Mouse (Mus musculus) adrenal gland, postnatal 36 days (tissue): ENCODE data around the gene Pcyt1a. TPM values are rescaled to one million over a fixed set of nuclear protein-coding genes. Genes with fewer than 3 reads are reported as not detected.
A peak's percentile ranks its signal among the peaks of the same experiment; 100 is the strongest.

ENCODE experiments used
- DNase-seq, 2 experiments: peaks; one replicate each; pipeline ENCODE4 v3.0.0; 2021; ENCODE audit warnings: mixed read lengths in 1 of 2
- long read RNA-seq, 2 experiments: library from polyadenylated mRNA; stranded (forward); transcript quantifications; one replicate each; pipeline ENCODE4 v2.0.0; 2021; ENCODE audit warnings: borderline sequencing depth in 2 of 2
- total RNA-seq, 2 experiments: library from RNA; stranded (reverse); gene quantifications; 2 replicates each; pipeline ENCODE4 v1.2.3; 2021

Gene Pcyt1a
- total RNA-seq, result 100 to 1,000 TPM in 1 of 2 experiments, 10 to 100 TPM in 1; 86.1 to 103 TPM
- long read RNA-seq, experiment 1, full-length matches to known transcripts, result 15 of 39 reads
- long read RNA-seq, experiment 1, partial matches to known transcripts, result 3 of 39 reads
- long read RNA-seq, experiment 1, other reads (novel, unspliced or antisense), result 21 of 39 reads
- long read RNA-seq, experiment 2, full-length matches to known transcripts, result 2 of 9 reads
- long read RNA-seq, experiment 2, partial matches to known transcripts, result 1 of 9 reads
- long read RNA-seq, experiment 2, other reads (novel, unspliced or antisense), result 6 of 9 reads

DNA sequence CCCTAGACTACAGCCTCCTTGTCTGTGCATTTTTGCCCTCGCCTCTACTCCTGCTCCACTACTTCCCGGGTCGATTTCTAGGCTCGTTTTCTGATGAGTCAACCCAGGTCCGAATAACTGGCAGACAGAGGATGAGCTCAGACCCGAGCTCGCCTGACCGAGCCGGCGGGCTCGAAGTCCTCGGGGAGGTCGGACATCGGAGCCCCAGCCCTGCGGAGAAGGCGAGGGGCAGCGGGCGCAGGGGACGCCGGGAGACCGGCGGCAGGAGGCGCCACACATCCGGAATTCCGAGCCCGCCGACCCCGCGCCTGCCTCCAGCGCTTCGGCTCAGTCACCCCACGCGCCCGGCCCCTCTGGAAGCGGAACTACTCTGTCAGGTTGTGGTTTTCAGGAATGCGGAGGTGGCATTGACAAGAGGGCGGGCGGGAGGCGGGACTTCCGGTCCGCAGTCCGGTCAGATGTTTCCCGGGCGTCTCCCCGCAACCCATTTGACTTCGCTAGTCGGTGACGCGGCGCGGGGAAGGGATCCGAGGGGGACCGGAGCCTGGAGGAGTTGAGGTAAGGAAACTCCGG lies at the start of gene Pcyt1a:
Pcyt1a (plus strand) TSS at position 448 of the 573 bp plus-strand sequence.
- peak; percentile 91 to 93 for DNase-seq

GRCm38 (mm10) chr16:32382901-32383300 lies 47.8 kb upstream of the Pcyt1a start:
- DNase-seq, result no peak

DNA sequence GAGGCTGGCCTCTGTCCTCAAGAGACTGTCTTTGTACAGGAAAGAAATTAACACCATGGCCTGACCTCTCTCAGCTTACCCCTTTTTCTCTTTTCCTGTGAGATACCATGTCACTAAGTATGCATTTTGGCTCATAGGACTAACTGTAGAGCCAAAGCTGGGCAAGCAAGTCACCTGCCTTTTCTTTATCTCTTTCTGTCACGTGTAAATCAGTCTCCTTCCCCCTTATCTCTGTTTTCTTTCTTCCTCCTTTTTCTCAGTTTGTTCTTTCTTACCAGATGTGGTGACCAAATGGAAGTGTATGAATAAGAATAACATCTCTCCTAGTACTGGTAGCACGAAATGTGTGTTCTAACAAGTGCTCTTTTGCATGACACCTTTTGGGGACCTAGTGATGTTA lies 45.8 kb upstream of the Pcyt1a start:
- DNase-seq, result no peak

- DNase-seq, result no peak
Observed at GRCm38 (mm10) chr16:32386826-32387225, 43.9 kb upstream of the Pcyt1a start.

- no peak for DNase-seq
Observed at GRCm38 (mm10) chr16:32389049-32389448, 41.7 kb upstream of the Pcyt1a start.

DNA sequence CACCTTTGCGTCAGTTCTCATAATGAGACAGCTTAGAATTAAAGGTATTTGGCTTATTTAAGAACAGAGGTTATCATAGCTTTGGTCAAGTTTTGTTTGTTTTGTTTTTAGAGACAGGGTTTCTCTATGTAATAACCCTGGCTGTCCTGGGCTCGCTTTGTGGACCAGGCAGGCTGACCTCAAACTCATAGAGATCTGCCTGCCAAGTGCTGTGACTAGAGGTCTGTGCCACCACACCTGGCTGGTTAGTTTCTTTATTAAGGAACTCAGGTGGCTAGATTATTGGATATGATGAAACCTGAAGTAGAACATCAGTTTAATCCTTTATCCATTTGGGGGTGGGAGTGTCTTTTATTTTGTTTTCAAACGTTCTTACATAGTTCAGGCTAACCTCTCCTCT lies 40.9 kb upstream of the Pcyt1a start:
- no peak for DNase-seq

- DNase-seq, result no peak
Observed at GRCm38 (mm10) chr16:32390882-32391281, 39.8 kb upstream of the Pcyt1a start.

DNA sequence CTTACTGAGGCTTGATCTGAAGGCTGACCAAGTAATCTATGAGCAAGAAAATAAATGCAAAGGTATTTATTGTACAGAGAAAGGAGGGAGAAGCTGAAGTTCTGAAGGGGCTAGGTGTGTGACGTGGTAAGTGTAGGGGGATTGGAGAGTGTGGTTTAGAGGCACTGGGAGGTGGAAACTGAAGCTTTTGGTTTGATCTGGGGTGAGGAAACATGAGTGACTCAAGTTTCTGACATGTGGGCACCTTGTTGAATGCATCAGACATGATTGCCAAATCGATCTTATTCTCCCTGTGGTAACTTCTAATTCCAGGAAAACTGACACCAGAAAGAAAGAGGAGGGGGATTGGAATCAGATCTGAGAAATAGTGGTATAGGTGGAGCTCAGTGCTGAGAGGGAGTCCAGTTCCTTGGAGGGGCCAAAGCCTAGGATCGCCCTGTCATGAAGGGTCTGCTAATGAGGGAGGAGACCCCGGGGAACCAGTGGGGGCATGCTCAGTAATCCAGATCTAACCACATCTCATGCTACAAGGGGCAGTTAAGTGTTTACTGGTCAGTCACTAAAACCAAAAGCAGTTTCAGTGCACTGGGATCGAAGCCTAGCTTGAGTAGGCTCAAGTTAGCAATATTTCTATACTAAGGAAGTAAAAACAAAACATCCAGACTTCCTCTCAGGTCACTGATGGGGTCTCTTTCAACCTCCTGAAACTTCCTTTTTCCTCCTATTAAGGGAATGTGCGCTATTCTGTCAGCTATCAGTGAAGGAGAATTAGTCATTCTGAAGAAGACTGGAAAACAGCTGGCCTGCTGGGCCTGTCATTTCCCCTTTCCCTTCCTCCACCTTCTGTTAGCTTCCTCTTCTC lies 34.8 kb upstream of the Pcyt1a start:
- DNase-seq, result no peak

GRCm38 (mm10) chr16:32396541-32396835 lies 34.2 kb upstream of the Pcyt1a start:
- DNase-seq, result no peak

- peak; percentile 9 to 16 for DNase-seq
Observed at GRCm38 (mm10) chr16:32398206-32398605, 32.5 kb upstream of the Pcyt1a start.

DNA sequence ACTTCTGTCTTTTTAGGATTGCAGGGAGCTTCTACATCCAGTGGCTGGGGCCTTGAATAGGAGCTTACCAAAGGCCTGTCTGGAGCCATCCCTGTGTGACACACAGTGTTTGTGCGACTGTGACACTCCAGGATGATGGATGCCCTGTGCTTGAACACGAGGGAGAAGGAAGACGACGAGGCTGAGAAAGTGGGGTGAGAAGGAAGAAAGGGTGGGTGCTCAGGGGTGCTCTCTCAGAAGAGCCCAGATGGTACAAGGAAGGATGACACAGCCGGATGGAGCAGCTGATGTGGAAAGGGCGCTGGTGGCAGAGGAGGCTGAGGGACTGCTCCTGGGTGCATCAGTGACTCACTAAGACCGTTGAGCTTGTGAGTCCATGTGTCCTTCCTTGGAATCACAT lies 30.5 kb upstream of the Pcyt1a start, which contains the start of gene Tm4sf19:
Tm4sf19 (plus strand) TSS at position 240 of the 400 bp plus-strand sequence.
- peak; percentile 8 to 15 for DNase-seq

DNA sequence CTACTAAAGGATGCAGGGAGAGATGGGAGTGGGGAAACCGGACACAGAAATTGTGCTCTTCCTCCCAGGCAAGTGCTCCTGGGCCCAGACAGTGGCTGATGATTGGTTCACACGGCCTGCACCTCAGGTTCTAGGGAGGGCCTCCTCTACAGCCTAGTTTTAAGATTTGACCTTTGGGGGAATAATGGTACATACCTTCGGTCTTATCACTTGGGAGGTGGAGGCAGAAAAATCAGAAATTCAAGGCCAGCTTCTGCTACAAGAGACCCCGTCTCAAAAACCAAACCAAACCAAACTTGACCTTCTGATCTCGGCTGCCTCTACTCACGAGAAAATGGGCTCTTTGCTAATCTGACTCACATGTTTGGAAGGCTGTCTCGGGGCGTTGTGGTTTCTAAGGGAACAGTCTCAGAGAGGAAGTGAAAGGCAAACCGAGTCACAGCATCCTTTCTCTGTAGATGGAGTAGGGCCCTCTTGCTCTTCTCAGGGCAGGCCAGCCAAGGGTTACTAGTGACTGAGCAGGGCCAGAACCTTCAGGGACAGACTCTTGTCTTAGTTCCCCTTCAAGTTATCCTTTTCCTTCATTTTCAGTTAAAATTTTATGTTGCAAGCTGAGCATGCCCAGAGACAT lies 29.3 kb upstream of the Pcyt1a start:
- DNase-seq, result no peak

DNA sequence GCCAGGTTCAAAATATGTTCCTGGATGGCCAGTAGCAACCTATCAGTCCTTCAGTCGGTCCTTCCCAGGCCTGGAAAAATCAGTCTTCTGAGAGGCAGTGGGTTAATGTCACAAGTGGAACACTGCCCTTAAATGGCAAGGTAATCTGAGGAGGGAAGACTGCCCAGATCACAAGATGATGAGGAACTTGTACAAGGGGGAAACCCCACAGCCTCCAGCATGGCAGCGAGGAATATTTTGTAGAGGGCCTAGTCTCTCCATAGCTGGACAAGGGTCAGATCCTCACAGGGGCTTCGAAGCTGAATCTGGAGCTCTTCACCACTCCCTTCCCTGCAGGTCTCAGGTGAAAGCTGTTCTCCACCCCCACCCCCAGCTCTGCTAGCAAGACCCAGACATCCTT lies 27.9 kb upstream of the Pcyt1a start:
- DNase-seq, result no peak

GRCm38 (mm10) chr16:32405716-32406115 lies 25.0 kb upstream of the Pcyt1a start:
- DNase-seq, result no peak

DNA sequence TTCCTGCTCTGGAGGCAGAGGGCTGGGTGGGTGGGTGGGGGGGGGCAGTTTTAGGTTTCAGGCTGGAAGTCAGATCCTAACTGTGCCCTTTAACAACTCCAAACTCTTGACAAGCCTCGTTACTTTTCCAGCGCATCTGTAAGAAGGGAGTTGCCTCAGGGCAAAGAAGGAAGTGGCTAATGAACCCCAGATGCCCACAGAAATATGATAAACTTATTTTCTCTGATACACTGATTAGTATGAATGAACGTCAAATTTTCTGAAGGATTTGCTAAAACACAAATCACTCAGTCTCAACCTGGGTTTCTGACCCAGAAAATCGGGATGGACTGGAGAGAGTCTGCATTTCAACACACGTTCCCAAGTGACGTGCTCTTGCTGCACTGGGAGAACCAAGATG lies 24.1 kb upstream of the Pcyt1a start:
- DNase-seq, result no peak

- no peak for DNase-seq
Observed at GRCm38 (mm10) chr16:32407730-32408129, 23.0 kb upstream of the Pcyt1a start.

GRCm38 (mm10) chr16:32417457-32417856 lies 13.3 kb upstream of the Pcyt1a start:
- no peak for DNase-seq

DNA sequence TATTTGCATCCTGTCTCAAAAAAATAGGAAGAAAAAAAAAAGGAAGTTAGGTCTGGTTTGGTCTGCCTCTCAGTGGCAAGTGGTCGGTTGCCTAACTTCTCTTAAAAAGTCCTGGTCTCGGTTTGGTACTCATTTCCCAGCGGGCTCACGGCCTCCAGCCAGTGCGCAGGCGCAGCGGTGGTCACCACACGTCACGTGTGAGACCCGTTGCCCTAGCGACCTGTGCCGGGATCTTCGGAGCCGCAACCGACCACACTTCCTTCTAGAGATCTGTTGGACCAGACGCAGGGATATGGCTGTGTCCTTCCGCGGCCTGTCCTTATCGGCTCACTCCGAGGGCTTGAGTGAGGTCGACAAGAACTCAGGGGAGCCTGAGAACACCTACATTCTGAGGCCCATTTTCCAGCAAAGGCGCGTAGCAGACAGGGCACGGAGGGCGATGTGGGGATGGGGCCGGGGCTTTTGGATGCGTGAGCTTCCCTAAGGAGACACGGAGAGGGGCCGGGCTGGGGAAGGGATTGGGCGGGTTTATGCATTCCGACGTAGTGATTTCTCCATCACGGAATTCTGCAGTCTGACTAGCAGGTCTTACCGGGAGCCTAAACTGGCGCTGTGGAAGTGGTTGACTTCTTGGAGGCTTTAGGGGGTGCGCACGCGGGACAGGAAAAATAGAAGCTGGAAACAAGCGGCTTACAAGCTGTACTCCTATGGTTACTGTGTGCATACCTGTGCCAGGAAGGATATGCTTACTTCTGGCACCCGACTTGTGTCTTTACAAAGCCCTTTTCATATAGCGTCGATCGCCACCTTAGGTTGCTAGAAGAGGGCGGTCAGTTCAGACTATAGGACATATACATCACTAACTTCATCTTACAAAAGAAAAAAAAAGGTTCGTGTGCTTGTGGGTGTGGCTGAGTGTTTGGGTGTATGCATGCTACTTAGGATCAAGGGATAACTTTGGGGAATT lies 10.9 kb upstream of the Pcyt1a start, which contains the start of gene Tctex1d2:
Tctex1d2 (plus strand) TSS at position 186 of the 967 bp plus-strand sequence.
- peak; percentile 96 to 97 for DNase-seq

DNA sequence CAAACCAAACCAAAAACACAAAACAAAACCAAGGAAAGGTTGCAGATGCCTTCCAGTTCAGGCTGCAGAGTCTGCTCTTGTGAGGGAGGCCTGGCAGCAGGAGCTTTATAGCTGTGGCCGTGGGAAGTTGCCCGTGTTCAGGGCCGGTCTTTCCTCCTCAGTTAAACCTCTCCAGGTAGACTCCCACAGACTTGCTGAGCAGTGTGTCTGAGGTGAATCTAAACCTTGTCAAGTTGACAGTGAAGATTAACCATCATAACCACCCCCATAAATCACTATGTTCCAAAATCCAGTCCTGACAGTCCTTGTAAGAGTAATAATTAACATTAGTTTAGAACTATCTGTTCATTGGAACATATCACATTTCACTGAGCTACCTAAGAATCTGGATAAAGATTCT lies 3.2 kb upstream of the Pcyt1a start:
- no peak for DNase-seq

GRCm38 (mm10) chr16:32431047-32431591 lies 398 bp downstream of the Pcyt1a start:
- peak in 1 of 2 experiments; percentile 34 for DNase-seq

DNA sequence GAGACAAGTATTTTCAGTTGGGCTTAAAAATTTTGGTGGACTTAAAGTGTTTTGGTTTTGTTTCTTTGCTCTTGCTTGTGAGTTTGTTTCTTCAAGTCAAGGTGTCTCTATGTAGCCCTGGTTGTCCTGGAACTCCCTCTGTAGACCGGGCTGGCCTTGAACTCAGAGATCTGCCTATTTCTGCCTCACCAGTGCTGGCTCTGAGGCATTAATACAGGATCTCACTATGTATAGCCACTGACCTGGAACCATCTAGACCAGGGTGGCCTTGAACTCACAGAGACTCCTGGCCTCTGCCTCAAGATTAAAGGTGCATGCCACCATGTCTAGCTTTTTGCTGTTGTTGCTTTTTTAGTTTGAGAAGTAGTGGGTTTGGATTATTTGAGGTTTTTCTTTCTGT lies 1.2 kb downstream of the Pcyt1a start:
- DNase-seq, result peak in 1 of 2 experiments; percentile 10
